Mouse (Mus musculus) heart, embryonic 11.5 days (tissue): Measurements from ENCODE around the gene Ppp6r2. TPM values are rescaled to one million over a fixed set of nuclear protein-coding genes. Genes with fewer than 3 reads are reported as not detected.

ENCODE experiments used
- ATAC-seq: fragments of 200-750 bp; cut with Nextera tagmentation; replicated peaks from 2 replicates; pipeline ENCODE4 v1.8.0; 2017; ENCODE audit warnings: moderate library complexity; ENCODE audit not compliant: insufficient number of reproducible peaks, low FRiP score, low TSS enrichment
- H3K27ac ChIP-seq: fragments of 300-500 bp; sonication (generic); 2 replicates; pipeline ENCODE4 v1.5.1; 2014; ENCODE audit warnings: mild to moderate bottlenecking, low read depth, low read length
- H3K27me3 ChIP-seq: fragments of 300-500 bp; sonication (generic); 2 replicates; pipeline ENCODE4 v1.6.1; 2014; ENCODE audit warnings: mild to moderate bottlenecking, low read length, mixed read lengths; ENCODE audit not compliant: control insufficient read depth, insufficient read depth
- H3K36me3 ChIP-seq: fragments of 300-500 bp; sonication (generic); 2 replicates; pipeline ENCODE4 v1.6.1; 2014; ENCODE audit warnings: mild to moderate bottlenecking, low read length, moderate library complexity, mixed read lengths; ENCODE audit not compliant: control insufficient read depth, insufficient read depth
- H3K4me1 ChIP-seq: fragments of 300-500 bp; sonication (generic); 2 replicates; pipeline ENCODE4 v1.6.1; 2014; ENCODE audit warnings: low read length; ENCODE audit not compliant: control insufficient read depth, insufficient read depth
- H3K4me2 ChIP-seq: fragments of 300-500 bp; sonication (generic); 2 replicates; pipeline ENCODE4 v1.6.1; 2014; ENCODE audit warnings: mild to moderate bottlenecking, moderate library complexity
- H3K4me3 ChIP-seq: fragments of 300-500 bp; sonication (generic); 2 replicates; pipeline ENCODE4 v1.5.1; 2014; ENCODE audit warnings: low read depth, low read length
- H3K9ac ChIP-seq: fragments of 300-500 bp; sonication (generic); 2 replicates; pipeline ENCODE4 v1.6.1; 2014; ENCODE audit warnings: mild to moderate bottlenecking, low read depth, low read length, moderate library complexity
- H3K9me3 ChIP-seq: fragments of 300-500 bp; sonication (generic); replicated peaks from 2 replicates; pipeline ENCODE4 v1.6.1; 2016; ENCODE audit warnings: low read length; ENCODE audit not compliant: control insufficient read depth
- WGBS: fragments of 180-500 bp; shearing (Covaris S2); extraction: QIAGEN DNeasy Blood & Tissue Kit; methylation state at CpG from one replicate; pipeline ENCODE4 v1.1.7; 2014; ENCODE audit not compliant: insufficient replicate concordance; 5-methylcytosine and 5-hydroxymethylcytosine counted together
- polyA plus RNA-seq: library from polyadenylated mRNA; unstranded; fragments of >200 nt; fragmentation: Nextera tagmentation; extraction: Ambion mirVana; gene quantifications from 2 replicates; pipeline ENCODE4 v1.2.1, GENCODE M21; 2014

Gene Ppp6r2
- polyA plus RNA-seq, 1 experiment from 2014 or later, result 23.5 TPM

- H3K4me2 ChIP-seq, result peak overlapping the region; percentile 92
- 2% methylated on average over 16 of the region's 16 CpGs for WGBS
- no peaks in the 10 kb centered on the region for H3K27me3 ChIP-seq
- peak overlapping the region; percentile 92 for H3K9ac ChIP-seq
- peak overlapping the region; percentile 83 for H3K4me3 ChIP-seq
- peak; percentile 56 for ATAC-seq
- H3K9me3 ChIP-seq, result no peaks in the 10 kb centered on the region
- H3K4me1 ChIP-seq, result peaks cover 65% of the 10 kb centered on the region
- no peaks in the 10 kb centered on the region for H3K36me3 ChIP-seq
- peak overlapping the region; percentile 87 for H3K27ac ChIP-seq
Measured at GRCm38 (mm10) chr15:89178954-89179629, 32.3 kb upstream of the Ppp6r2 start.

GRCm38 (mm10) chr15:89179630-89179964 is 31.8 kb upstream of the Ppp6r2 start:
- WGBS, result 8% methylated on average over 6 of the region's 6 CpGs

DNA sequence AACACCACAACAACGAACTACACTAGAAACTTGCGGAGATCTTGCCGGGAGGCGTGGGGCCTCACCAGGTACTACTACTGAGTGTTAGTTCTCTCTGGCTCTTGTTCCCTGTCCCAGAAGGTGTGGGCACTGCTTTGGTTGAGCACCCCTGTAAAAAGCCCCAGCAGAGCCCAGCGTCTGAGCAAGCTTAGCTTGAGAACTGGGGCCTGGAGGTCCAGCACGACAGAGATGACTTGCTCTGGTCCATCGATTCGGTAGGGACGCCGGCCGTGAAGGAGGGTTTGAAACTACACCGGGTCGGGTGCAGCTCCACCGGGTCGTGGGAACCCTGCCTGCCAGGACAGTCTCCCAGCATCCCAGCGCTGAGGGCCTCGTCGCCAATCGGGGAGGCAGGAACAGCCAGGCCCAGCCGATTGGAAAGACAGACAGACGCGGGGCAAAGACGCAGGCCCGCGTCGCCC is 31.2 kb upstream of the Ppp6r2 start:
- H3K4me3 ChIP-seq, result peak overlapping the region; percentile 83
- peak overlapping the region; percentile 92 for H3K9ac ChIP-seq
- under 1% methylated on average over 26 of the region's 26 CpGs for WGBS
- peak overlapping the region; percentile 87 for H3K27ac ChIP-seq
- no peaks in the 10 kb centered on the region for H3K27me3 ChIP-seq
- H3K4me2 ChIP-seq, result peak overlapping the region; percentile 92
- no peak; the same call in 1 of the 2 replicates for ATAC-seq
- peaks cover 57% of the 10 kb centered on the region for H3K4me1 ChIP-seq
- no peaks in the 10 kb centered on the region for H3K9me3 ChIP-seq
- no peaks in the 10 kb centered on the region for H3K36me3 ChIP-seq

More at GRCm38 (mm10) chr15:89179630-89179964, 31.8 kb upstream of the Ppp6r2 start:
- Histone ChIP-seq H3K4me3 (peak overlapping the region; percentile 83), H3K4me2 (peak overlapping the region; percentile 92), H3K36me3 (no peaks in the 10 kb centered on the region), H3K27me3 (no peaks in the 10 kb centered on the region), H3K9ac (peak overlapping the region; percentile 92), H3K27ac (peak overlapping the region; percentile 87), H3K4me1 (peaks cover 62% of the 10 kb centered on the region), H3K9me3 (no peaks in the 10 kb centered on the region)
- ATAC-seq, result no peak

DNA sequence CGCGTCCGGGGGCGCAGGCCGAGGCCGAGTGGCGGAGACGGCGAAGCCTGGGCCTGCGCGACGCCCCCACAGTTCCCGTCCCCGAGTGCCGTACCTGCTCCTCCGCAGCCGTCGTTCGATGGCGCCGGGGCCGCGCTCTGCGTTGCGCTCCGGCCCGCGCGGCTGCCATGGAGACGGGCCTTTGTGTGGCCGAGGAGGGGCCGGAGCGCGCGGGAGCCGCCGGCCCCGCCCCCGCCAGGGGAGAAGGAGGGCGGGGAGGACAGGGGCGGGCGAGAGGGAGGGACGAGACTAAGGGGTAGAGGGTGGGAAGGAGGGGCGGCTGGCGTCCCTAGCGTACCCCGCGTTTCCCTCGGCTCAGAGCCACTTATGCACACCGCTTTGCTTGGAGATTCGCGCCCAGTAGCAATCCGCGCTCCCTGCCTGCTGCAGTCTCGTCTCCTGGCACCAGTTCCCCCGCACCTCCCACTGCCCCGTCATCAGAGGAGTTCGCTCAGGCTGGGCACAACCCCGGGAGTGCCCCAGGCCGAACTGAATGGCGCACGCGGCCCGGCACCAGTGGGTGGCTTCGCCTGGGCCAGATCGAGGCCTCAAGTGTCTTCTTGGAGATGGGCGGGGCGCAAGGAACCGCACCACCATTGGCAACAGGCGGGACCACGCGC is 30.7 kb upstream of the Ppp6r2 start, which contains the start of gene Plxnb2:
TSS of gene Plxnb2 (minus strand) at position 218 of the 659 bp plus-strand sequence.
- Histone ChIP-seq H3K9me3 (no peaks in the 10 kb centered on the region), H3K27ac (peak within 1 kb of the TSS; percentile 87), H3K4me2 (peak within 1 kb of the TSS; percentile 92), H3K9ac (peak within 1 kb of the TSS; percentile 92), H3K36me3 (no peaks in the 10 kb centered on the region), H3K4me1 (peaks cover 52% of the 10 kb centered on the region), H3K27me3 (no peaks in the 10 kb centered on the region), H3K4me3 (peak within 1 kb of the TSS; percentile 83)
- ATAC-seq, result peak; percentile 83
- under 1% methylated on average over 67 of the region's 72 CpGs for WGBS

GRCm38 (mm10) chr15:89181561-89182270 is 29.6 kb upstream of the Ppp6r2 start:
- H3K4me2 ChIP-seq, result peak overlapping the region; percentile 92
- peaks cover 42% of the 10 kb centered on the region for H3K4me1 ChIP-seq
- no peaks in the 10 kb centered on the region for H3K9me3 ChIP-seq
- 62% methylated on average over 10 of the region's 10 CpGs for WGBS
- H3K4me3 ChIP-seq, result no peak overlapping the region
- H3K36me3 ChIP-seq, result no peaks in the 10 kb centered on the region
- no peak overlapping the region for H3K9ac ChIP-seq
- no peak overlapping the region for H3K27ac ChIP-seq
- no peak for ATAC-seq
- no peaks in the 10 kb centered on the region for H3K27me3 ChIP-seq

DNA sequence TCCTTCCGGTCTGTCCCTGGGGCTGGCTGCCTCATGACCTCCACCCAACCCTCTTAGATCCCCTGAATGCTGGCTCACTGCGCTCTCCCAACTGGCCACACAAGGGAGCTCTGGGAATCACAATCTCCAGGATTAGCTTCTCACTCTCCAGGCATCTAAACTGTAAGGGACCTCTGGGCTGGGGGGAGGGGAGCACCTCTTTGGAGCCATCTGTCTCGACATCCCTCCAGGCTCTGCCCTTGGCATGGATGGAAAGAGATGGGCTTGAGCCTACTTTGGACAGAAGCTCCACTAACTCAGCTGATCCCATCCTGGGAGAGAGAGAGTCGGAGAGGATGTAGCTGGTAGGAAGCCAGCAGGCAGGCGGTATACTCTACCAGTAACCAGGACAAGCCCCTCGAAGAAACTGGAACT is 29.0 kb upstream of the Ppp6r2 start:
- H3K9me3 ChIP-seq, result no peaks in the 10 kb centered on the region
- no peak overlapping the region for H3K9ac ChIP-seq
- no peak overlapping the region for H3K4me3 ChIP-seq
- WGBS, result 22% methylated on average over 6 of the region's 6 CpGs
- no peak for ATAC-seq
- peaks cover 36% of the 10 kb centered on the region for H3K4me1 ChIP-seq
- peak overlapping the region; percentile 35 for H3K27ac ChIP-seq
- H3K27me3 ChIP-seq, result no peaks in the 10 kb centered on the region
- H3K4me2 ChIP-seq, result no peak overlapping the region
- H3K36me3 ChIP-seq, result 0 out of 2 replicates have a peak, but pooled peaks cover 4% of the 10 kb centered on the region

GRCm38 (mm10) chr15:89182842-89183241 is 28.5 kb upstream of the Ppp6r2 start:
- no peak overlapping the region for H3K9ac ChIP-seq
- H3K9me3 ChIP-seq, result no peaks in the 10 kb centered on the region
- no peak for ATAC-seq
- H3K27ac ChIP-seq, result peak overlapping the region; percentile 35; the same call in 1 of the 2 replicates
- no peak overlapping the region for H3K4me3 ChIP-seq
- WGBS, result 72% methylated on average over 5 of the region's 5 CpGs
- H3K4me2 ChIP-seq, result no peak overlapping the region
- H3K27me3 ChIP-seq, result no peaks in the 10 kb centered on the region
- H3K36me3 ChIP-seq, result 0 out of 2 replicates have a peak, but pooled peaks cover 4% of the 10 kb centered on the region
- peaks cover 31% of the 10 kb centered on the region for H3K4me1 ChIP-seq

DNA sequence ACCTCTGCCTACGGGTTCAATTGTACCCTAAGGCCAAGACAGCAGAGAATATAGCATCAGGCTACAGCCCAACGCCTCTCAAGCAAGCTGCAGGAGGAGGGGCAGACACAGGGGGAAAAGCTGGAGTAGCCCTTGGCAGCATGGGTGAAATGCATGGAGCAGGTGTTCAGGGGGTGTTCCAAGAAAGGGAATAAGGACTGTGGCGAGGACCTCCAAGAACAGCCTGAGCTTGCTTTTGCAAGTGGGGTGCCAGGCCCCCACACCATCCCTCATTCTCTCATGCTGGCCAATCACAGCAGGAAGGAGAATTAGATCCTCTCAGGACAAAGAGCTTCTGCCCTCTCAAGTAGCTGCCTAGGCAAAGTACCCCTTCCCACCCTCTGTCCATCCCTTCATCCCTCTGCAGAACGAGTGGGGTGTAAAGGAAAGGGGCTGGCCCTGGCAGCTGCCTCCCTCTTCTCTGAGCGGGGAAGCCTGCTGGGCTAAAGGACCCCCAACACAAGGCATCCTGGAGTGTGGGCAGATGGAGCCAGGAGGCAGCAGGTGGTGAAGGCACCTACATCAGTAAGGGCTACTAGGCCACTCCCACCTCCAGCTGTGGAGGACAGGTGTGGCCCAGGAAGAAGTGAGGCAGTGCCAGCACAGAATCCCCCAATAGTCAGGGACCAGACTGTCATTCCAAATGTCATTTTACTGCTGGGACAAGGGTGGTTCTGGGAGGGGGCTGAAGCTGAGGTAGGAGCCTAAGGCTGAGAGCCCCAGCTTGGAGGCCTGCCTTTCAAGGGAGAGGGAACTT is 27.0 kb upstream of the Ppp6r2 start:
- Histone ChIP-seq H3K9ac (no peak overlapping the region), H3K27ac (no peak overlapping the region), H3K4me2 (no peak overlapping the region), H3K4me3 (no peak overlapping the region), H3K36me3 (0 out of 2 replicates have a peak, but pooled peaks cover 4% of the 10 kb centered on the region), H3K27me3 (no peaks in the 10 kb centered on the region), H3K4me1 (peaks cover 20% of the 10 kb centered on the region), H3K9me3 (no peaks in the 10 kb centered on the region)
- WGBS, result 66% methylated on average over 5 of the region's 5 CpGs
- no peak for ATAC-seq
